Mouse (Mus musculus): ENCODE measurements around the gene Lta. TPM values are rescaled to one million over a fixed set of nuclear protein-coding genes. Genes with fewer than 3 reads are reported as not detected.

The Lta gene
- total RNA-seq, 2 experiments from 2014 or later, result 0.42 to 0.72 TPM

DNA sequence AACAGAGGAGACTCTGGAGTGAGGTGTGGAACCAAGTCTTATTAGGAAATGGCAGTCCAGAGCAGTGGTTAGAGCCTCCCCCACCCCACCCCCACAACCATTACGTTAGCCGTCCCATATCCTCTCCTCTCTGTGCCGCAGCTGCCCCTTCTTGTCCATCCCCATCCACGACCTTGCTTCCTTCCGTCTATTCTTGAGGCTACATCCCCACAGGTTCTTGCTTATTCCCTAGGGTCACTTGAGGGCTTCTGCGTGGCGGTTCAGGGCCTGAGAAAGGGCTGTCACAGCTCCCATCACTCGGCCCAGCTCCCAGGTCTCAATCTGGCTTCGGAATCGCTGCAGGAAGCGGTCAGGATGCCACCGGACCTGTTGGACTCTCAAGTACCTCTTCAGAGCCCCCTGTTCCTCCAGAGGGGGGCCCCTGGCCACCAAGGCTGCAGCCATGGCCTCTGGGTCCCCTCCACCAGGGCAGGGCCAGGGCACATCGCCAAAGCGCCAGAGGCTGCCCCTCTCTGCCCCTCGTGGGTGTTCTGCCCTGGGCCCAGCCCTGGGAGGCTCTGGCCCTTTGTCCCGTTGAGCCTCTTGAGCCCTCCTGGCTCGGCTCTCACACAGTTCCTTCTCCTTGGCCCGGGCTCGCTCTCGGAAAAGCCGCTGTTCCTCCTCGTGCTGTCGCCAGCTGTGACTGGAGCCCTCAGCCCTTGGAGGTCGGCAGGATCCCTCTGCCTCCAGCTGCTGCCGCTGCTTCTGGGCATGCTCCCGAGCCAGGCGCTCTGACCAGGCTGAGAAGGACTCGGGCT, 15.2 kb upstream of the Lta start, which contains the start of gene Gm16181:
Gene Gm16181 (plus strand): TSS at position 679 of the 797 bp plus-strand sequence.
- intact Hi-C loops (cut with DNase I), result no loop called here

DNA sequence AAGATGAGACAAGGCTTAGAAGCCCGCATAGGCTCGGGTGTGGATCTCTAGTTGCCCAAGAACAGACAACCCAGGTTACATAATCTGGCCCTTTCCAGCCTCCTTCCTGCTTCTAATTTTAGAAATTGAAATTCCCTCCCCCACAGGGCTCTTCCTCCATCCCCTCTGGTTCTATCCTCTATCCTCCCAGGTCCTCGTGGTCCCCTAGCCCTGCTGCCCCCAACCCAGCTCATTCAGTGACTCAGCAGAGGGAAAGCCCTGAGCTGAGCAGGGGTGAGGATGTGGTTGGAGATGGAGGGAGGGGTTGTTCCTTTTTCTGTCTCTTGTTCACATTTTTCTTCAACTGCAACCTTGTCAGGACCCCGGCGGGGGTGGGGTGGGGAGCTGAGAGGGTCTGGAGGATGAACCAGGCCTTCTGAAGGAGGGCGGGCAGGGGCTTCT, 14.5 kb upstream of the Lta start:
- intact Hi-C loops (cut with DNase I), result no loop called here
- peak in 1 of 2 experiments; percentile 18 for DNase-seq (ENCODE audit: low spot score in 2 of 2)

More for the DNA sequence above, 15.2 kb upstream of the Lta start, which contains the start of gene Gm16181:
- no peak for DNase-seq (ENCODE audit: low spot score in 2 of 2)

DNA sequence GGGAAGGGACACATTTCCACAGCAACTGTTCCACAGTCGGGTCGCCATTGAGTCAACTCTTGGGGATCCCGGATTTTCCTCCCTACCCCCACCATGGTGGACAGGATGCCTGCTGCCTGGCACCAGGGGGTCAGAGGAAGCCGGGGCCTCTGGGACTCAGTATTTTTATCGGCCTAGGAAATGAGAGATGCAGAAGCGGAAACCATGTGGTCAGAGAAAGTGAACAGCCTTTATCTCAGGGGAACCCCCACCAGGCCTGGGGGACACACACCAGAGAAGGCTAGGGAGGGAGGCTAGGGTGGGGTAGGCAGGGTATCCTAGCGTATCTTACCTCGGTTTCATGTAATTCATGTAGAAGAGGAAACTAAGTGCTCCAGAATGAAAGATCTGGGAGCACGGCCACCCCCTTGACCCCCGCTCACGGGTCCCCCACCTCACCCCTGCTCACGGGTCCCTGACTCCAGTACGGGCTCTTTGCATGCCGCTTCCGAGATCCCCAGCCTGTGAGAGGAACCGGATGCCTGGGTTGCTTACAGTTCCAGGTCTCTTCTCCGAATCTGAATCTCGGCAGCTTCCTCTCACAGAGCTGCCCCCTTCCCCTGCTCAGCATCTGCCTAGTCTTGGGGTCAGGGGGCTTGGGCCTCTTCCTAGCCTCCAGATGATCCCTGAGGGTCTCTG, 13.5 kb upstream of the Lta start:
- intact Hi-C loops (cut with DNase I), result no loop called here
- no peak for DNase-seq (ENCODE audit: low spot score in 2 of 2)

- DNase-seq (ENCODE audit: low spot score in 2 of 2), result no peak
- intact Hi-C loops (cut with DNase I), result no loop called here
Measured at GRCm38 (mm10) chr17:35213071-35213470, 7.9 kb upstream of the Lta start.

DNA sequence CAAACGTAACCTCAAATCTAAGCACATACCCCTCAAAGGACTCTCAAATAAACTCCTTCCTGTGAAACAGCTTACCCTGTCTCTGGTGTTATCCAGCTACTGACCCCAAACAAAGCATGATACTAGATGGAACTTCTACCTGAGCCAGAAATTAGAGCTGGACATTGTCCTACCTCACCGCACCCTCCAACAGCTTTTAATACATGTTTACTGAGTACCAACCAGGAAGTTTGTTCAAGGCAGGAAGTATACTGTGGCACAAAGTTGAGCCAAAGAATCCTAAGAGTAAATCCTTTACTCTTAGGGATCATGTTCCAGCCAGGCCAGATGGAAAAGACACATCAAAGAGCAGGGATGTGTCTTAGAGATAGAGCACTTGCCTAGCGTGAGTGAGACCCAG, 5.4 kb upstream of the Lta start:
- no peak for DNase-seq (ENCODE audit: low spot score in 2 of 2)

GRCm38 (mm10) chr17:35209785-35210535, 4.8 kb upstream of the Lta start:
- DNase-seq (ENCODE audit: low spot score in 2 of 2), result no peak
- intact Hi-C loops (cut with DNase I), result no loop called here

More for the DNA sequence above, 5.4 kb upstream of the Lta start:
- intact Hi-C loops (cut with DNase I), result no loop called here

DNA sequence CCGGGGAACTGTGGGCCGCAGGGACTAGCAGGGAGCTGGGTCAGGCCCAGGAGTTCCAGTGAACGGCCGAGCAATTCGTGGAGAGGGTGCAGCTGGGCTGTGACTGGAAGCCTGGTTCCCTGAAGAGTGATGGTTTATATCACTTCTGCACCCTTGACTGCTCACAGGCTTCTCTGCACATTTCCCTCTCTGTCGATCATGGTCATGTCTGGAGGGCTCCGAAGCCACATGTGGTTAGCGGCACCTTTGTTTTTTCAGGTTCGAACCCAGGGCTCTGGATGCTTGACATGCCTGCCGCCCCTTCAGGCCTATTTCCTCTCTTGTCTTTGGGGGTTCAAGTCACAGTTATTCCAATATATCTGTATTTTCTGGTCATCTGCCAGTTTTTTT, 224 bp upstream of the Lta start:
- DNase-seq (ENCODE audit: low spot score in 2 of 2), result no peak
- intact Hi-C loops (cut with DNase I), result no loop called here

DNA sequence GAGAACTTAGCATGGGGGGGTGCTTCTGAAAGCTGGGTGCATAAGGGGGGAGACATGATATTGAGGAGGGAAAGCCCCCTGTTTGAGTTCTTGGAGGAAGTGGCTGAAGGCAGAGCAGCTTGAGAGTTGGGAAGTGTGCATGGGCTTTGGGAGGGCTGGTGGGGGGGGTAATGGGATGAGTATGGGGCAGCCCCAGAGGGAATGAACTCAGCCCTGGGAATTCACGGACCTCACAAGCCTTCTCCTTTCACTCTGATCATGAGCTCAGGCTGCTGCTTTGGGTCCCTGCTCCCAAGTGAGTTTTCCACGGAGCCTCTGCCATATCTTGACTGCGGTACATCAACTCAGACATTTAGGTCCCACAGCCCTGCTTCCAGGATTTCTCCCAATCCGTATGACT, 2.7 kb downstream of the Lta start:
- DNase-seq (ENCODE audit: low spot score in 2 of 2), result no peak
- intact Hi-C loops (cut with DNase I), result no loop called here

DNA sequence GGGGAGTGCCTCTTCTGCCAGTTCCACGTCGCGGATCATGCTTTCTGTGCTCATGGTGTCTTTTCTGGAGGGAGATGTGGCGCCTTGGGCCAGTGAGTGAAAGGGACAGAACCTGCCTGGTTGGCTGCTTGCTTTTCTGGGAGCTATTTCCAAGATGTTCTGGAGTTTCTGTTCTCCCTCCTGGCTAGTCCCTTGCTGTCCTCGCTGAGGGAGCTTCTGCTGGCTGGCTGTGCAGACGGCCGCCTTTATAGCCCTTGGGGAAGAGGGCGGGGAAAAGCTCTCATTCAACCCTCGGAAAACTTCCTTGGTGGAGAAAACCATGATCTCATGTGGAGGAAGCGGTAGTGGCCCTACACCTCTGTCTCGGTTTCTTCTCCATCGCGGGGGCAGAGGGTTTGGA, 3.4 kb downstream of the Lta start, which contains the start of gene Tnf:
Gene Tnf (minus strand): TSS at position 221 of the 400 bp plus-strand sequence.
- intact Hi-C loops (cut with DNase I), result no loop called here
- DNase-seq (ENCODE audit: low spot score in 2 of 2), result peak in 1 of 2 experiments; percentile 35

- intact Hi-C loops (cut with DNase I), result no loop called here
- no peak for DNase-seq (ENCODE audit: low spot score in 2 of 2)
Measured at GRCm38 (mm10) chr17:35201128-35201527, 4.0 kb downstream of the Lta start.

DNA sequence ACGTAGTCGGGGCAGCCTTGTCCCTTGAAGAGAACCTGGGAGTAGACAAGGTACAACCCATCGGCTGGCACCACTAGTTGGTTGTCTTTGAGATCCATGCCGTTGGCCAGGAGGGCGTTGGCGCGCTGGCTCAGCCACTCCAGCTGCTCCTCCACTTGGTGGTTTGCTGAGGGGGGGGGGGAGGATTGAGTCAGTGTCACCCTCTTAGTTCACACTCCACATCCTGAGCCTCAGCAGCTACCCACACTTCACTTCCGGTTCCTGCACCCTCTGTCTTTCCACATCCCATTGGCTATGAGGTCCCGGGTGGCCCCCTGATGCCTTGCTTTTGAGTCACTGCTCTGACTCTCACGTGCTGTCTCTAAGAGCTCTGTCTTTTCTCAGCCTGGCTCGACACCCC, 4.8 kb downstream of the Lta start:
- intact Hi-C loops (cut with DNase I), result no loop called here
- DNase-seq (ENCODE audit: low spot score in 2 of 2), result no peak

DNA sequence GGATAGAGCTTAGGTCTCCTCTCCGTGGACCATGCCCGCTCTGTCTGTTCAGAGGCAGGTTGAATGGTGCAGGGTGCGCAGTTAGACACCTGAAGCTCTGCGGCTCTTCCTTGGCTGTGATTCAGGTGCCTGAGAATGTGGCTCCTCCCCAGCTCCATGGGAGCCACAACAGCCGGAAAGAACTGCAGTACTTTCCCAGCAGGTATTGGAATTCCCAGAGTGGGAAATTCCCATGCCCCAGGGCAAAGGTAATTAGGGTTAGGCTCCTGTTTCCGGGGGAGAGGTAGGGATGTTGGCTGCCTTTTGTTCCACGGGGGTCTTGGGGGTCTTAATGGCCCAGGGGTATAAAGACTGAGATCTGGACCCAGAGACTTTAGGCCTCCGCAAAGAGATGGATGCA, 6.2 kb downstream of the Lta start:
- no peak for DNase-seq (ENCODE audit: low spot score in 2 of 2)
- intact Hi-C loops (cut with DNase I), result no loop called here

- intact Hi-C loops (cut with DNase I), result no loop called here
- no peak for DNase-seq (ENCODE audit: low spot score in 2 of 2)
Measured at GRCm38 (mm10) chr17:35198029-35198428, 7.1 kb downstream of the Lta start.

DNA sequence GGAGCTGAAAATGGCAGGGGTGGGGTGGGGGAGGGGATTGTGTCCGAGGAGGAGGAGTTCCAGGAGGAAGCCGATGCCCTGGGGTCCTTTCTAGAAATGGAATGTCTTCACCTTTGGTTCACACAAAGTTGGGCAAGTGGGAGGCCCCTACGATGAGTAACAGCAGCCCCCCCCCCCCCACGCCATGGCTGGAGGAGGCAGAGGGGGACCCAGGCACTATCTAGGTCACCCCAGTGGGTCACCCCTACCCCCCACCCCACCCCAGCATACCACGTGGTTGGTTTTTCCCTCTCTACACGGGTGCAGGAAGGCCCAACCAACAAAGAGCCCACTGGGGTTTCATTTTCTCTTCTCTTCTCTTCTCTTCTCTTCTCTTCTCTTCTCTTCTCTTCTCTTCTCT, 8.0 kb downstream of the Lta start:
- intact Hi-C loops (cut with DNase I), result no loop called here
- no peak for DNase-seq (ENCODE audit: low spot score in 2 of 2)

GRCm38 (mm10) chr17:35196321-35196641, 8.9 kb downstream of the Lta start:
- intact Hi-C loops (cut with DNase I), result no loop called here
- no peak for DNase-seq (ENCODE audit: low spot score in 2 of 2)

DNA sequence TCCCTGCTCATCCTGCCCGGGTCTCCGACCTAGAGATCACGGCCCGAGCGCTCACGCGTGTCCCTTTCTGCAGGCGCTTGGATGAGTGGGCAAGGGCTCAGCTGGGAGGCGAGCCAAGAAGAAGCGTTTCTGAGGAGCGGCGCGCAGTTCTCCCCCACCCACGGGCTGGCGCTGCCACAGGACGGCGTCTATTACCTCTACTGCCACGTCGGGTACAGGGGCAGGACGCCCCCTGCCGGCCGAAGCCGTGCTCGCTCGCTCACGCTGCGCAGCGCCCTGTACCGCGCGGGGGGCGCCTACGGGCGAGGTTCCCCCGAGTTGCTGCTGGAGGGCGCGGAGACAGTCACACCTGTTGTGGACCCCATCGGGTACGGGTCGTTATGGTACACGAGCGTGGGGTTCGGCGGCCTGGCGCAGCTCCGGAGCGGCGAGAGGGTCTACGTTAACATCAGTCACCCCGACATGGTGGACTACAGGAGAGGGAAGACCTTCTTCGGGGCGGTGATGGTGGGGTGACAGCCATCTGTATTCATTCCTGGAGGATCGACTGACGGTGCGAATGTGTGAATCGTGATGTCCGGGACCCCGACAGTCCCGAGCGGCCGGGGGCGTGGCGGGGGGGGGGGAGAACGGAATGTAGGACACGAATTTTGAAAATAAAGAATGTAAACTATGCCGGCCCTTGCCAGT, 9.4 kb downstream of the Lta start:
- DNase-seq (ENCODE audit: low spot score in 2 of 2), result peak; percentile 85 to 94
- intact Hi-C loops (cut with DNase I), result no loop called here

DNA sequence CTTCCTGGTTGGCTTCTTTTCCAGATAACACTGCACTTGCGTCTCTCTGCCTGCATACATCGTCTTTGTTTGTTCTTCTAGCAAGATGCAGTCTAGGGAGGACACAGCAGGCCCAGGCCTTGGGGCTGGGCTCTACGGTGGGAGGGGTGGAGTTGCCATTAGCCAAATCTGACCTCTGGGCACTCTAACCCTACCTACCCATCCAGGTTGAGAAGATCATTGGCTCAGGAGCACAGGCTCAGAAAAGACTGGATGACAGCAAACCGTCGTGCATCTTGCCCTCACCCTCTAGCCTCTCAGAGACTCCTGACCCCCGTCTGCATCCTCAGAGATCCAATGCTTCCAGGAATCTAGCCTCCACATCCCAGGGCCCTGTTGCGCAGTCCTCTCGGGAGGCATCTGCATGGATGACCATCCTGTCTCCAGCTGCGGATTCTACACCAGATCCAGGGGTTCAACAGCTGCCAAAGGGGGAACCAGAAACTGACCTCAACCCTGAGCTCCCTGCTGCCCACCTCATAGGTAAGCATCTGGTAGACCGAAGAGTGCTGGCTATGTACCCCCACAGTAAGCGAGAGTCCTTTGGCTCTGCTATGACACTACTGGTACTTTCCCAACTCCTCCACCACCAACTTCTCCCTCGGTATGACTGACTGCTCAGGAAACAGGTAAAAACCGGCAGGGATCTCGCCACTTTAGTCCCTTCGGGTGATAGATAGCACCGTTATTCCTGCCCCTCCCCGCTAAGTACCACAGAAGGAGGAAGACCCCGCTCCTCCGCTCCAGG, 10.1 kb downstream of the Lta start:
- no peak for DNase-seq (ENCODE audit: low spot score in 2 of 2)
- intact Hi-C loops (cut with DNase I), result no loop called here

- no peak for DNase-seq (ENCODE audit: low spot score in 2 of 2)
- intact Hi-C loops (cut with DNase I), result no loop called here
Measured at GRCm38 (mm10) chr17:35193881-35194843, 11.0 kb downstream of the Lta start, which contains the start of gene Ltb. Gene Ltb, plus strand, starts transcription at chr17:35194439.
